Mouse (Mus musculus): ENCODE data around the gene Scgb2a2. TPM values are rescaled to one million over a fixed set of nuclear protein-coding genes. Genes with fewer than 3 reads are reported as not detected.
A peak's percentile ranks its signal among the peaks of the same experiment; 100 is the strongest.
"Not testable (repeated sequence)": the region's sequence is repeated elsewhere in the genome, so short reads cannot be mapped to it uniquely, and the experiment has no call there.

Scgb2a2 gene
- polyA plus RNA-seq (2015; fragmentation: Nextera tagmentation; extraction: Ambion mirVana): not detected in 2 replicates

- H3K9ac ChIP-seq: no peak within 1 kb of the TSS
- DNase-seq: no peak
- H3K27ac ChIP-seq: no peak within 1 kb of the TSS
- no peaks in the 10 kb centered on the region for H3K27me3 ChIP-seq
- WGBS (ENCODE audit: insufficient replicate concordance): 59% methylated on average over 2 of the region's 2 CpGs
- ATAC-seq (ENCODE audit: low read depth): no peak
- H3K4me2 ChIP-seq: no peak within 1 kb of the TSS
- no peaks in the 10 kb centered on the region for H3K9me3 ChIP-seq (replicated peaks)
- H3K4me1 ChIP-seq (replicated peaks): no peaks in the 10 kb centered on the region
- no peak within 1 kb of the TSS for H3K4me3 ChIP-seq (replicated peaks)
- H3K36me3 ChIP-seq: no peaks in the 10 kb centered on the region
These were observed at the start of gene Scgb2a2 for GRCm38 (mm10) chr19:9847262-9847661. Scgb2a2 (plus strand) TSS chr19:9847562.

GRCm38 (mm10) chr19:9836581-9837340, 10.6 kb upstream of the Scgb2a2 start:
- DNase-seq: peak; percentile 60
- H3K9me3 ChIP-seq (replicated peaks); H3K27me3 ChIP-seq; H3K36me3 ChIP-seq; H3K27ac ChIP-seq; H3K4me1 ChIP-seq (replicated peaks); H3K9ac ChIP-seq: not testable (repeated sequence)
- H3K4me2 ChIP-seq: peak overlapping the region; percentile 62
- ATAC-seq (ENCODE audit: low read depth): peak; percentile 71
- WGBS (ENCODE audit: insufficient replicate concordance): 11% methylated on average over 18 of the region's 21 CpGs
- peak overlapping the region; percentile 47 for H3K4me3 ChIP-seq (replicated peaks)

GRCm38 (mm10) chr19:9837341-9837715, 10.0 kb upstream of the Scgb2a2 start:
- no peak overlapping the region for H3K4me2 ChIP-seq
- no peak for ATAC-seq (ENCODE audit: low read depth)
- WGBS (ENCODE audit: insufficient replicate concordance): 45% methylated on average over 2 of the region's 2 CpGs
- no peak overlapping the region for H3K9ac ChIP-seq
- H3K4me1 ChIP-seq (replicated peaks): no peaks in the 10 kb centered on the region
- no peaks in the 10 kb centered on the region for H3K36me3 ChIP-seq
- H3K27me3 ChIP-seq: no peaks in the 10 kb centered on the region
- no peaks in the 10 kb centered on the region for H3K9me3 ChIP-seq (replicated peaks)
- no peak overlapping the region for H3K27ac ChIP-seq
- DNase-seq: no peak
- no peak overlapping the region for H3K4me3 ChIP-seq (replicated peaks)

- H3K36me3 ChIP-seq; DNase-seq; H3K27me3 ChIP-seq; H3K9ac ChIP-seq; H3K4me3 ChIP-seq (replicated peaks); H3K9me3 ChIP-seq (replicated peaks); H3K4me1 ChIP-seq (replicated peaks); ATAC-seq (ENCODE audit: low read depth); H3K27ac ChIP-seq; H3K4me2 ChIP-seq: not testable (repeated sequence)
- 48% methylated on average over 3 of the region's 3 CpGs for WGBS (ENCODE audit: insufficient replicate concordance)
These were observed 2.2 kb downstream of the Scgb2a2 start for GRCm38 (mm10) chr19:9849368-9850075.

- WGBS (ENCODE audit: insufficient replicate concordance): 72% methylated on average over 2 of the region's 3 CpGs
- ATAC-seq (ENCODE audit: low read depth): not testable (repeated sequence)
These were observed 13.5 kb downstream of the Scgb2a2 start for GRCm38 (mm10) chr19:9860821-9861220.

GRCm38 (mm10) chr19:9864856-9865255, 17.5 kb downstream of the Scgb2a2 start:
- WGBS (ENCODE audit: insufficient replicate concordance): 83% methylated on average over 1 of the region's 1 CpGs
- DNase-seq (no peak), ATAC-seq (ENCODE audit: low read depth) (no peak)
- no peaks in the 10 kb centered on the region for H3K27me3 ChIP-seq
- no peak overlapping the region for H3K4me2 ChIP-seq
- no peak overlapping the region for H3K27ac ChIP-seq
- H3K36me3 ChIP-seq: peaks cover 8% of the 10 kb centered on the region
- no peak overlapping the region for H3K9ac ChIP-seq
- no peaks in the 10 kb centered on the region for H3K9me3 ChIP-seq (replicated peaks)
- H3K4me1 ChIP-seq (replicated peaks): no peaks in the 10 kb centered on the region
- H3K4me3 ChIP-seq (replicated peaks): no peak overlapping the region

More at GRCm38 (mm10) chr19:9860821-9861220, 13.5 kb downstream of the Scgb2a2 start:
- H3K4me3 ChIP-seq (replicated peaks); H3K4me2 ChIP-seq; H3K27me3 ChIP-seq; H3K36me3 ChIP-seq; H3K27ac ChIP-seq; H3K9ac ChIP-seq; DNase-seq; H3K9me3 ChIP-seq (replicated peaks); H3K4me1 ChIP-seq (replicated peaks): not testable (repeated sequence)

- no peaks in the 10 kb centered on the region for H3K4me1 ChIP-seq (replicated peaks)
- no peaks in the 10 kb centered on the region for H3K27me3 ChIP-seq
- no peak for ATAC-seq (ENCODE audit: low read depth)
- H3K9me3 ChIP-seq (replicated peaks): no peaks in the 10 kb centered on the region
- DNase-seq: no peak
- H3K9ac ChIP-seq: no peak overlapping the region
- no peak overlapping the region for H3K4me2 ChIP-seq
- no peak overlapping the region for H3K4me3 ChIP-seq (replicated peaks)
- peaks cover 14% of the 10 kb centered on the region for H3K36me3 ChIP-seq
- H3K27ac ChIP-seq: no peak overlapping the region
These were observed 18.1 kb downstream of the Scgb2a2 start for GRCm38 (mm10) chr19:9865466-9865865.

- ATAC-seq (ENCODE audit: low read depth): no peak
These were observed 30.9 kb downstream of the Scgb2a2 start for GRCm38 (mm10) chr19:9878186-9878835.

GRCm38 (mm10) chr19:9886348-9886747, 39.0 kb downstream of the Scgb2a2 start:
- H3K4me3 ChIP-seq (replicated peaks): no peak overlapping the region
- no peak overlapping the region for H3K27ac ChIP-seq
- H3K4me1 ChIP-seq (replicated peaks): peaks cover 10% of the 10 kb centered on the region
- no peak for DNase-seq
- no peak for ATAC-seq (ENCODE audit: low read depth)
- H3K9me3 ChIP-seq (replicated peaks): no peaks in the 10 kb centered on the region
- no peaks in the 10 kb centered on the region for H3K27me3 ChIP-seq
- H3K9ac ChIP-seq: no peak overlapping the region
- H3K36me3 ChIP-seq: peaks cover 98% of the 10 kb centered on the region
- H3K4me2 ChIP-seq: no peak overlapping the region
- 60% methylated on average over 1 of the region's 1 CpGs for WGBS (ENCODE audit: insufficient replicate concordance)

More at GRCm38 (mm10) chr19:9878186-9878835, 30.9 kb downstream of the Scgb2a2 start:
- H3K9ac ChIP-seq: no peak overlapping the region
- H3K27me3 ChIP-seq: no peaks in the 10 kb centered on the region
- no peak overlapping the region for H3K4me2 ChIP-seq
- no peak for DNase-seq
- H3K4me1 ChIP-seq (replicated peaks): peaks cover 10% of the 10 kb centered on the region; the same call in 1 of the 2 replicates
- no peak overlapping the region for H3K27ac ChIP-seq
- peaks cover 100% of the 10 kb centered on the region for H3K36me3 ChIP-seq
- H3K4me3 ChIP-seq (replicated peaks): no peak overlapping the region
- no peaks in the 10 kb centered on the region for H3K9me3 ChIP-seq (replicated peaks)
- 96% methylated on average over 20 of the region's 20 CpGs for WGBS (ENCODE audit: insufficient replicate concordance)

- Histone ChIP-seq H3K36me3 (peaks cover 98% of the 10 kb centered on the region), H3K27me3 (no peaks in the 10 kb centered on the region), H3K4me3 (replicated peaks) (no peak overlapping the region), H3K27ac (no peak overlapping the region), H3K4me2 (no peak overlapping the region), H3K9ac (no peak overlapping the region), H3K9me3 (replicated peaks) (no peaks in the 10 kb centered on the region), H3K4me1 (replicated peaks) (peaks cover 11% of the 10 kb centered on the region)
- WGBS (ENCODE audit: insufficient replicate concordance): 83% methylated on average over 8 of the region's 8 CpGs
- ATAC-seq (ENCODE audit: low read depth): peak; percentile 52
- no peak for DNase-seq
These were observed 39.4 kb downstream of the Scgb2a2 start for GRCm38 (mm10) chr19:9886771-9887170.

- DNase-seq (no peak), ATAC-seq (ENCODE audit: low read depth) (no peak)
- Histone ChIP-seq H3K4me1 (replicated peaks) (peaks cover 71% of the 10 kb centered on the region), H3K27ac (peak overlapping the region; percentile 60; the same call in 1 of the 2 replicates), H3K9me3 (replicated peaks) (no peaks in the 10 kb centered on the region), H3K36me3 (peaks cover 65% of the 10 kb centered on the region), H3K4me2 (peak overlapping the region; percentile 81), H3K9ac (peak overlapping the region; percentile 52), H3K27me3 (no peaks in the 10 kb centered on the region), H3K4me3 (replicated peaks) (peak overlapping the region; percentile 94)
- 54% methylated on average over 5 of the region's 5 CpGs for WGBS (ENCODE audit: insufficient replicate concordance)
These were observed 48.7 kb downstream of the Scgb2a2 start for GRCm38 (mm10) chr19:9896067-9896466.
